Mouse (Mus musculus) kidney, postnatal 10 days (tissue): ENCODE data around the gene Spg20.

Source experiments
- DNase-seq: peaks from one replicate; pipeline ENCODE4 v3.0.0; 2021; ENCODE audit warnings: mixed read lengths

Gene Spg20

DNA sequence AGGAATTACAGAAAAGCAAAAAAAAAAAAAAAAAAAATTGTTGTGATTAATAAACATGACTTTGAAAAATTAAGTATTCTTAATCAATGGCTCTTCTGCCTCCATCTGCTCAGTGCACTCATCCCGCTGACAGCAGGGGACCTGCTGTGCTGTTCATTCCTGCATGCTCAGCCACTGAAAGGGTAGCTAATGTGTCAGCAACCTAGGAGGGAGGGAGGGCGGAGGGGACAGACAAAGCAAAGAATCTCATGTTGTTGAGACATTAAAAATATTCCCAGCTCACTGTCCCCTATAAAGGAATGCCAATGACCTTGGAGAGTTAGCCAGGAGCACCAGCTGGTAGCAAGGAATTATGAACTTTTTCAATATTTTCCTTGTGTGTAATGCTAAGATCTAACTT, 13.9 kb upstream of the Spg20 start:
- no peak for DNase-seq

DNA sequence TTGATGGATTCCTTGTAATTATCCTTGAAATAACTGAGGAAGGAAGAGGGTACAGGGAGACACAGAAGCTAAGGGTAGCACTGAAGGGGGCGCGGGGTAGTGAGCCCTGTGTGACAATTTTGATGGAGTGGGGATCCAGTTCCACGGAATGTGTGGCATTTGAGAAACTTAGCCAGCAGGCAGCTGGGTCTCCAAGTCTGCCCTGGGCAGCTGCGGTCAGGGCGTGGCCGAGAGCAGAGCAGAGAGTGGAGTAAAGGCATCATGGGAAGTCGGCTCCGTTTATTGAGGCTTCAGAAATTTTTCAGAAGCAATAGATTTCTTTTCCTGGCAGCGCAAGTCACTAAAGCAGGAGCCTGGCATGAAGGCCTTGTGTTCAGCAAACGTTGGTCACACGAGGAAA, 12.9 kb upstream of the Spg20 start:
- DNase-seq, result no peak

DNA sequence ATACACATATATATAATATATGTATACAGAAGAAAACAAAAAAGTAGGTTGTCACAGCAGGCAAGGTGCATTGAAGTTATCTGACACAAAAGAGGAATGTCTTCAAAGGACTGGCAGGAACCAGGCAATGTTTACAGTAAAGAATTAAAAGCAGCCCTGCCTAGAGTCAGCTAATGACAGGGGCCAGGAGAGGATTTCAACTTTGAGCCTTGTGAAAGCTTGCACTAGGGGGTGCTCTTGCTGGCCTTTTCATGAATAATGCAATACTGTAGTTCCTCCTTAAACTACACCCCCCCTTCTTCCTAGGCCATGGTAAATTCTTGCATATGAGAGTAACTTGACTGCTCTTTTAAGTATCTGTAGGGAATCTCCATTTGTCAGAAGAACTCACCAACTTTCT, 10.8 kb upstream of the Spg20 start:
- no peak for DNase-seq

DNA sequence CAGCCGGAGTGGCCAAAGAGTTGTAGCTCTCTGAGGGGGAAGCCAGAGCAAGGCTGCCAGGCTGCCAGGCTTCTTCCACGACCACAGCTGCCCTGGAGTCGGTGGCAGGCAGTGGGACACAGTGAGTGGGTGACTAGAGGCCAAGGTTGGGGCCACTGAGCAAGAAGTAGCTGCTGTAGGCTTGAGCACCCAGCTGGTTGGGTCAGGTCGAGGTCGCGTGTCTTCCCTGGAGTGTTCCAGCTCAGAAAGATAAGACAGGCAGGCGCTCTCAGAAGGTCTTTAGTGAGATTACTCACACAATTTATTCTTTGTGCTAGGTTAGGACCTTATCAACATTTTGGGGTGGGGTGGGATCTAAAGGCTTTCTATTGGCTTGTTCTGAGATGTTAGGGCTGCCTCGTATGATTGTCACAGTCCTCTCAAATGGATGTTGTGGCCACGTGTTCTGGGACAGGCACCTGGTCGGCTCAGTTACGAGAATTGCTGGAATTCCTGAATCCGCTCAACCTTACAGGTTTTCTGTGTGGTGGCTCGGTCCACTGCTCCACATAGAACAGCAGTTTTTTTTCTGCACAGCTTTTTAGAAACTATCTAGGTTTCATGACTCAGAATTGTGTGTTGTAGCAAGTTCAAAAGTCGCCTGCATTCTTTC, 6.4 kb upstream of the Spg20 start:
- peak; percentile 30 for DNase-seq

DNA sequence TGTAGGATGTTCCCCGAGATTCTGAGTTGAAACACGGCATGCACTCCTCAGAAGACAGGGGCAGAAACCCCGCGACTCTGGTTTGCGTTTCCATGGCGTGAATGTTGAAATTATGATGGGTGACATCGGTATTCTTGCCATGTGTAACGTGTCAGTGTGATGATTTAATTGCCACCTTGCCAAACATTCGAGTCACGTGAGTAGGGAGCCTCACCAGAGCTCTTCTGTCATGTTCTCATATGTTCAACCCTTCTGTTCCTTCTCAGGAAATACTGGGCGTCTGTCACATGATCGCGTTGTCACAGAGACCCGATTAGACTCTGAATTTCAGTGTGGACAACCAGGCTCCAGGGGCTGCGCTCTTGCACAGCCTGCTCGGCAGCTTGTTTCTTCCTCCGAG, 5.9 kb upstream of the Spg20 start:
- no peak for DNase-seq

DNA sequence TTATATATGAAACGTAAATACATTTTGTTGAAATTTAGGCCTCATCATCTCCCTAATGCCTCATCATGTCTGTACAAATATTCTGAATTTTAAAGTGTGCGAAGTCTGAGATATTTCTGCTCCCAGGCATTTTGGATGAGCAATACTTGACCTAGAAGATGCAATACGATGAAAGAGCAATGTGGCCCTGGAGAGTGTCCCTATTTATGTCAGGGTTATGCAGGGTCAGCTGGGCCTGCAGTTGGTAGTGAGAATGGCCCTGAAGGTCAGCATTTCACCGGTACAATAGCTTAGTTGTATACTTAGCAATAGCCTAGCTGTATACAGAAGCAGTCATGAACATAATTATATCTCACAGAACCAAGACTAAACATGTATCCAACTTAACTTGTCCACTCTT, 2.8 kb upstream of the Spg20 start:
- no peak for DNase-seq

DNA sequence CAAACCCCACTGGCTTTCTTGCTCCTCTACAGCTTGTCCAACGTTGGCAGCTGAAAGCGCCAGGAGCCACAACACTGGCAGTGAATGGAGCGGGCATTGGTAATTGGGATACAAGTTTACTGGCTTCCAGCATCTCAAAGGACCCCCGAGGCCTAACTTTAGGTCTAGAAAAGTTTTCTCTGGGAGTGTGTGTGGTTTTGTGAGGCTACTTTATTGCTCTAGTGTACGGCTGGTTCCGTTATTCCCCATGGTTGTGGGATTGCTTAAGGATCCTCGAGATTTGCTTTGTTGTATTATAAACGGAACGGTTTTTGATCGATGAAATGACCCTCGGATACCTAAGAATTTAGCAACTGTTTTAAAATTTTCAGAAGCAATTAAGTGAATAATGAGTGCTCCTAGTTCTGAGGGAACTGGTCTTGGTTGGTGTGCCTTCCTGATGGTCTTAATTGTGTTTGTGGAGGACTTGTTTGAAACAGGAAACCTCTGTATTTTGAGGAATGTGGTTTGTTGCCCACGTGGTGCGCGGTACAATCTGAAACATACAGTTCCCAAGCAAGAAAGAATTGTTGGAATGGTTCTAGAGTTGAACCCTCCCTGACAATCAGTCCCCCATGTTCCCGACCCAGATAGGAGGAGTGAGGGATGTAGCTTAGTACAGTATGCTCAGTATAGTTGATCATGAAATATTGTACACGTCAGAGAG, 955 bp downstream of the Spg20 start:
- peak; percentile 30 for DNase-seq

DNA sequence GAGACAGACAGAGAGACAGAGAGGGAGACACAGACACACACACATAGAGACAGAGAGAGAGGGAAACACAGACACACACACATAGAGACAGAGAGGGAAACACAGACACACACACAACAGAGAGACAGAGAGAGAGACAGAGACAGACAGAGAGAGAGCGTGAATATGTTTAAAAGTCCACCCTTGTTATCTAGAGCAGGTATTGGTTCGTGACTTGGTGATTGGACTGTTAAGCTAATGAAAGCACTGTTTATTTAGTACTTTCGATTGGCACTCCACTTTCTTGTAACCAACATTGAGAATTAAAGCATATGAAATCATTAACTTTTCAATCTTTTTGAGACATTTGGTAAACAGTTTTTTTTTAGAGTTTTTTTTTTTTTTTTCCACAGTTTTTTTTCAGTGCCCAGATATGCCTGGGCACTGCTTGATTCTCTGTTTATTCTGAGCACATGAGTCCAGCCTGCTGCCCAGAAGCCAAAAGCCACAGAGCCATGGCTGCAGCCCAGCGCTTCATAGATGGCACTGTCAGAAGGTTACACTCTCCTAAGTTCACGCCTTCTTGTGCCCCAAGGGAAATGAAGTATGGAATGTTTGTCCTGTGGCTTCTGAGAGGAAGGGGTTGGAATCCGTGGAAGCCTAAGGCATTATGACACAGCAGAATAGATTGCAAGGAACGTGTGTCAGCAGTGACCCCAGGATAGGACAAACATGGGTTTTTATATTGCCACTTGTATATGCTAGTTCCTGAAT, 2.6 kb downstream of the Spg20 start:
- DNase-seq, result peak; percentile 22

DNA sequence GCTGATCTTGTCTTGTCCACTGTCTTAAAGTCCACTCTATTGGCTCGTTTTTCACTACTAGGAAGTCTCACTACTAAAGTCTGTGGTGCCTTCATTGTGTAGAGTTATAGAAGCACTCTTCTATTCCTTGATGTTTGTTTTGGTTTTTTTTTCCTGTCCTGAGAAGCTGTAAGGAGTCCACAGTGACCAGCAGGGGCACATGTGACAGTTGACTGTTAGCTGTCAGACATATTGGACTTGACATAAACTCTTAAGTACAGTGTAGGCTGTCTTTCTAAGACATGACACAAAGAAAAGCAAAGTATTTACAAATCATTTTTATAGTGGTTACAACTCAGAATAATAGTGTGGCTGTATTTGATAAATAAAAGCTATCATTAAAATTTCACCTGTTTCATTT, 3.2 kb downstream of the Spg20 start:
- DNase-seq, result no peak

DNA sequence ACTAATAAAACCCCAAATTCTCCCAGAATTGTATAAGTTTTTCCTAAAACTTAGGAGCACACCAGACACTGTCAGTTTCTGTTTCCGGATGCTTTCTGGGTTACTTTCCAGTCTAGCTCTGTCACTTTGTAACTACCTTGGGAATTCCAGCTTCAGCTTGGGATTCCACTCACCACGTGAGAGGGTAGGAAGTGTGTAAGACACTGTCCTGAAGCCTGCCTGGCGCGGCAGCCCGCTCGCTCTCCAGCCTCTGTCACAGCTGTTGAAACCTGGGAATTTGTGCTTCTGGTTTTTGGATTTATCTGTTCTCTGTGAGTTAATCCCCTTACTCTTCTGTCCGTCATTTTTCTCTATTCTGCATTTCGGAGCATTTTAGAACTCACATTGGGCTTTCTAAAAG, 4.1 kb downstream of the Spg20 start:
- peak; percentile 15 for DNase-seq

DNA sequence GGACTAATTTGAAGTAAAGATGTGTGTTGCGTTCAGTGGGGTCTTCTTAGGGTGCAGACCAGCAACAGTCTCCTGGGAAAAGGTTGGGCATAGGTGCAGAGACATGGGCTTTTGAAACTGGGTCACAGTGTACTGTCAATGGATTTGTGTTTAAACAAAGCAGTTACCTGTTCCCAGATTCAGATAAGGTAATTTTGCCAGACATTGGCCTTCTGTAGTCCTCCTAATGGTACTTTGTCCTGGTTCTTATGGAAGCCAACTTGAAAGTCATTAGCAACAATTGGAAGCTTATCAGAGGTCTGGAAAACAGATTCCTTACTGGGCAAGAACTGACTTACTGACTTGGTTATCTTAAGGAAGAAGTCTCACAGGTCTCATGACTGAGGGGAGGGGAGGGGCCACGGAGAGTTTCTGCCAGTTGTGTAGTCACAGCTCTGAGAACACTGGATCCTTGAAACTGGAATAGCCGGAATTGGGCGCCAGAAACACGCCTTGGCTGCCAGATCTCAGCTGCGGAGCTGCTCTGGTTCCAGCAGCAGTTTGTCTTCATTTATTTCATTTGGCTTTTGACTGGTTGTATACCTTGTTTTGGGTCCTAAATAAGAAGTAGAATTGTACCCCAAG, 7.5 kb downstream of the Spg20 start:
- peak; percentile 18 for DNase-seq

DNA sequence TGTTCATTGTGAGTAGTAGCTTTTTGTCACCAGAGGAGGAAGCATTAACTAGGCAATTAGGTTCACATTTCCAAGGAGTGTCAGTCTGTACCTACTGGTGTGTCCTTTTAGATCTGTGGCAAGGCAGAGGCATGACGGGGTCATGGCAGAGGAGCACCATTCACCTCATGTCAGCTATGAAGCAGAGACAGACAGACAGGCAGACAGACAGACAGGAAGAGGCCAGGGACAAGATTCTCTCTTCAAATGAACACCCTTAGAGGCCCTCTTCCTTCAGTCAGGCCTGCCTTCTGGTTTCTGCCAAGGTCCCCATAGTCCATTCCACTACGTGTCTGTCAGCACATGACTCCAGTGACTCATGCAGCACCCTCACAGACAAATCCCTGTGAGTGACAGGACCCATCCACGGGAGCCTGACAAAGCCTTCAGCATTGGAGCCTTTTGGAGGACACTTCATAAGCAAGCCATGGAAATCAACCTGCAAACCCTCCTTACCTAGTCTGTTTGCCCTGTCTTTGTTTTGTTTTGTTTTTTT, 10.5 kb downstream of the Spg20 start:
- no peak for DNase-seq

DNA sequence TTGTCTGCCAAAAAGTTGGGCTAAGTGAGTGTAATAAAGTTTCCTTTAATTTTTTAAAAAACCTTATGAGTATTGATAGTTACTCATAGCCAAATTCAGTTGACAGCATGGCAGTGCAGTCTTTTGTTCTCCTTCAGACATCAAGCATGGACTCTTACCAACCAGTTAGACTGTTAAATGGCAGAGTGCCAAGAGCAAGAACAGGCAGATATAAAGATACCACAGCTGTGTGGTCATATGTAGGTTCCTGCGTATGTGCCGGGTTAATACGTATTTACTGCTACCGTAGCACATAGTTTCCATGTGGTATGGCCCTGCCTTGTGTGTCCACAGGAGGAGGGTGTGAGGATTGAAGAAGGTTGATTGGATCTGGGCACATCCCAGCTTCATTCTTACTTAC, 11.2 kb downstream of the Spg20 start:
- no peak for DNase-seq

DNA sequence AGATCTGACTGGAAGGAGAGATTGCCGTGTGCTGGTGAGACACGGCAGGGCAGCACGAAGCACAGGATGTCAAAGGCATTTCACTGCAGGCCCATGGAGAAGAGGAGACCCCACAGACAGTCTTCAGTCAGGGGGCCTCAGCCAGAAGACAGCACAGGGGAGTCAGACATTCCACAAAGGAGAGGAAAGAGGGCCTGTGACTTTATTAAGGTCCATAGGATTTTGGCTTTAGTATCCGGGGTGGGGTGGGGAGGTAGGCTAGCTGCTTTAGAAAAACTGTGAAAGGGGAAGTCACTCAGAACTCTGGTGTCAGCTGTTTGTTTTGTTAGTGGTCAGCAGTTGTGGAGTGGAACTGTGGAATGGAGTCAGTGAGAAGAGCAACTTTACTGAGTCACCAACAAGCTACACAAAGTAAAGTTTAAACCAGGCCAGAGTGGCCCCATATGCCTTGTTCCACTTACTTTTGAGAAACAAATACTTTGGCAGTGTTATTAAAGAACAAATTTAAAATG, 17.3 kb downstream of the Spg20 start:
- no peak for DNase-seq

DNA sequence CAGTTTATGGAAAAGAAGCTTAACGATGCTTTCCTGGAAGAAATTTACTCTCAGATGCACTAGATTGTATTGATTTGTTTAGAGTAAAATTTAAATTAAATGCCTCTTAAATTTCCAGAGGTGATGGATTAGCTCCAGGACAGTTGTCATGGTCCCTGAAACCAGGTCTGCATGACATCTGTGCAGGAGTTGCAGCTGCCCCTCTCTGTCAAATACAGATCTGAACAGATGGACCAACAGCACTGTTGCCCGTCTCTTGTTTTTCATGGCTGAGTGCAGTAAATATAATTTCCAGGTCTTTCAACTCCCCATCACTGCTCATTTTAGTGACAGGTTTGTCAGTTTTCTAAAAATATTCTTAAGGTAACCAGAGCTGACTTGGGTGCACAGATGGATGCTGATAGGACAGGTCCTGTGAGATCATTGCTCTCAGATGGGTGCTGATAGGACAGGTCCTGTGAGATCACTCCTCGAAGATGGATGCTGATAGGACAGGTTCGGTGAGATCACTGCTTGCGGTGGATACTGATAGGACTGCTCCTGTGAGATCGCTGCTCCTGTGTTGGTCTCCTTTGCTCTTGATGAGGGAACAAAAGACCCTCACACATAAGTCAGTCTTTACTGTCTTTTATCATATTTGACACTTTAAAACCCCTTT, 19.8 kb downstream of the Spg20 start:
- no peak for DNase-seq

DNA sequence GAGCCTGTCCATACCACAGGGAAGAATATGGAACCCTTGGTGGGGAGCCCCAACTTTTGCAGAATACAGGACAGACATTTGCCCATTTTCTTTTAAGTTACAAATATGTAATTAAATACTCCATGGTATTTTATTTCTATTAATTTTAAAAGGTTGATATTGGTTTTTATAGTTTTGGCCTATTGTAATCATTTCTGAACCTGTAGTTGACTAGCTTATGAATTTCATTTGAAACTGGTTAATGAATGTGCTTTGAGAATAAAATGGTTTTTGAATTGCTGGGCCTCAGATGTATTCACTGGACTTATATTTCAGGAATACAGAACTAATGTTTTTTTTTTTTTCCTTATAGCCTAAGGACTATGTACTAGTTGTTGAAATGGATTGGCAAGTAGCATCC, 25.1 kb downstream of the Spg20 start, which contains the start of gene Ccdc169:
Gene Ccdc169, plus strand, starts transcription at position 301 of the 400 bp plus-strand sequence.
- DNase-seq, result no peak

DNA sequence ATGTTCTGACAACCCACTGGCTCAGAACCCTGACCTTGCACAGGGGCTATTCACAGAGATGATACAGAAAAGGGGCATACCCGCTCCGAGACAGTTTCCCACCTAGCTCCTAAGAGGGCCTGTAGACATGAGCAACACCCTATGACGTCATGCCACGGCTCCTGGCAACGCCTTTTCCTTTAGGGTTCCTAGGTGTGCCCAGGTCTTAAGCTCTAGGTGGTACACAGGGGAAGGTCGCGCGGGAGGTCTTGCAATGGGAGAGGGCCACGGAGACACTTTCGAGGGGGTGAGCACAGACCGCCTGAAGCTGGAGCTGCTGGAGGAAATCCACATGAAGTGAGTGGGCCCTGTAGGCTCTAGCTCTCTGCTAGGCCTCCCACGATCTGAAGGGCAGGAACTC, 27.9 kb downstream of the Spg20 start:
- DNase-seq, result no peak

DNA sequence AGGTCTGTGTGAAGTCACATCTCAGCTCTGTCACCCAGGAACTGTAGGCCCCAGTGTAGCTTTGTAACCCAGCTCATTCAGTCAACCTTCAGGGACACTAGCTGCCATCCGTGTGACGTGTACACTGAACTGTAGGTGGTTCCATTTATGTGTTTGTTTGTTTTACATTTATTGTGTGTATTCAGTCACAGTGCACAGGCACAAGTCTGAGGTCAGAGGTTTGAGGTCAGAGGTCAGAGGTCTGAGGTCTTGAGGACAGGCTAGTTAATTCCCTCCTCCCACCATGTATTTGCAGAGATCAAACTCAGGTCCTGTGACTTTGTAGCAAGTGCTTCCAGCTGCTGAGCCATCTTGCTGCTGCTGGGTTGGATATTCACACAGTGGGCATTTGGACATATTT, 29.5 kb downstream of the Spg20 start:
- DNase-seq, result no peak

DNA sequence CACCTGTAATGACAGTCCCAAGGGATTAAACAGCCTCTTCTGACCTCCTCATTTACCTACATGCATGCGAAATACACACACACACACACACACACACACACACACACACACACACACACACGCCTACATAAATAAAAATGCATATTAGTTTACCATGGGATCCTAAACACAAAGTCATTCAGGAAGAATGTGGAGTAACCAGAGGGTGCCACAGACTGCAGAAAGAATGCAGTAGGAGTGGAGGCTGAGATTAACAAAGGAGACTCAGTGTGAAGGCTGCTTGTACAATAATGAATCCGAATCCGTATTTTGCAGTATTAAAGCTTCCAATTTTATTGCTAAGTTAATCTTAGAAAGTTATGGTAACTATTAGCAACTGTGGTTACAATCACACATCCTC, 33.0 kb downstream of the Spg20 start:
- no peak for DNase-seq

DNA sequence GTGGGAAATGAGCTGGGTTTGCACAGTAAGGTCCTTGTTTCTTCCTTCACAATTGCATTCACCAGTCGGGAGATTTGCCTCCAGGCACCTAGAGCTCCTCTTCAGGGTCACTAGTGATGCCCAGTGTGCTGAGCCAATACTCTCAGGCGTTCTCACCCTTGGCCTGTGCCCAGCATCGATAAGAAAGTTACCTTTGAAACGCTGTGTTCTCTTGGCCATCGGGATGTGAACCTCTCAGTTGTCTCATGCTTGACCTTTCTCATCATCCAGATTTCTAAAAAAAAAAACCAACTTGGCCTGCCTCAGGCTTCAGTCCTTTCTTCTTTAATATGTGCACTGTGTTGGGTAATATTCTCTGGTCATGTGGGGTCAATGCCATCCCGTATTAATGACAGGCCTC, 34.5 kb downstream of the Spg20 start:
- DNase-seq, result no peak

DNA sequence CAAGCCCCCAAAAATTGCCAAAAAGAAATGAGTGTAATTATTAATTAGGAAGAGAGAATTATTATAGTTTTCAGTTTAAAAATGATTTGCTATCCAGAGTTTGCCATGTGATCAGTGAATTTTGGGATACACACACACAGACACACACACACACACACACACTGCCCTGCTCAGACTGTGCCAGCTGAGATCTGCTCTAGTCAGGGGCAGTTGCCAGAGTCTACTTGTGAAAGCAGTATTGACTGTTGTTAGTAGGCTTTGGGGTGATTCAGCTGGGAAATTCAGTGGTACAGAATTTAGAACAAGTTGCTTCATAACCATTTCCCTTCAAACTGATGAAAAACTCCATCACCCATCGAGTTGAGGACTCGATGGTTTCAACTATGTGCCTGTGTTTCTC, 35.2 kb downstream of the Spg20 start:
- no peak for DNase-seq

DNA sequence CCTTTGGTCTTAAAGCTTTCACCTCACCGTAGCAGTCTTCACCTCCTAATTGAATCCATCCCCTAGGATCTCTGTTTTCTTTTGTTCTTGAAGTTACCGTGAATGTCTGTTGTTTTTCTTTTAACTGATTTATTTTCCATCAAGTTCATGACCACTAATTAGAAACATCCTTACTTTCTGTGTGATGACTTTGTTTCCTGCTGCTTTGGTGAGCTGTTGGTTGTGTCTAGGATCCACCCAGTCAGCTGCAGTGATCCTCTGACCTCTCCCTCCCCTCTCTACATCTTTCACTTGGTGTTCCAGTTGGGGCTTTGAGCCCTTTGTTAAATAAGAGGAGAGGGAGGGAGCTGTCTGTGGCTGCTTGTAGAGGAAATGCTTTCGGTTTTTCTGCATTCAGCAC, 36.2 kb downstream of the Spg20 start:
- peak; percentile 27 for DNase-seq
